Mouse (Mus musculus): ENCODE results near the gene Olfr123.

GRCm38 (mm10) chr17:37799588-37799987 lies 6.3 kb downstream of the Olfr123 start, which contains the start of gene Olfr124:
- TF ChIP-seq CTCF (IDR thresholded peaks at IDR 0.05; ENCODE audit: low read depth, low read length): no peak
- TF ChIP-seq POLR2AphosphoS5 (IDR thresholded peaks at IDR 0.05; ENCODE audit: insufficient replicate concordance, low read depth, low read length): no peak
- TF ChIP-seq GATA1 (IDR thresholded peaks at IDR 0.05; ENCODE audit: borderline replicate concordance, low read length): no peak
